Mouse (Mus musculus) megakaryocyte, embryonic 14.5 days (primary cell): Measurements from ENCODE around the gene Nup210.

Source experiments
- FLI1 ChIP-seq: IDR thresholded peaks from 2 replicates; pipeline ENCODE4 v1.6.1; 2012; ENCODE audit warnings: low read length, inconsistent platforms, mixed read lengths
- GATA1 ChIP-seq: IDR thresholded peaks from 3 replicates; pipeline ENCODE4 v1.6.1; 2012; ENCODE audit warnings: mixed read lengths, low read length, inconsistent platforms, borderline replicate concordance

- no peak for TF ChIP-seq GATA1
- TF ChIP-seq FLI1 = no peak
These were observed 776 bp downstream of the Nup210 start for GRCm38 (mm10) chr6:91115863-91116243.
